Mouse (Mus musculus) kidney, adult 2 months (tissue): Measurements from ENCODE around the gene Slc22a15.

ENCODE experiments used
- CTCF ChIP-seq: fragments of 200-500 bp; conservative IDR thresholded peaks from 2 replicates; pipeline ENCODE4 v1.5.1; 2011; ENCODE audit warnings: low read depth, mild to moderate bottlenecking, control low read depth, low read length, moderate library complexity, mixed read lengths; ENCODE audit not compliant: insufficient read depth, insufficient read length
- POLR2A ChIP-seq: fragments of 200-500 bp; IDR thresholded peaks from one replicate; pipeline ENCODE4 v1.6.1; 2011; ENCODE audit warnings: low read depth, low read length, control low read depth

- TF ChIP-seq CTCF (no peak), POLR2A (no peak)
Observed at GRCm38 (mm10) chr3:101881721-101882120, 42.5 kb downstream of the Slc22a15 start.
